Mouse (Mus musculus) MEL (cell line): ENCODE data around the gene BC003965.

Source experiments
- CHD1 ChIP-seq: IDR thresholded peaks from 2 replicates; pipeline ENCODE4 v1.6.1; 2012; ENCODE audit warnings: low read depth, mild to moderate bottlenecking, inconsistent platforms, low read length, improper control_type of control experiment
- CTCF ChIP-seq, 3 experiments: IDR thresholded peaks in 2 of 3; conservative IDR thresholded peaks in 1 of 3; 2 replicates each; pipeline ENCODE4 v1.5.1; 2011 to 2012; ENCODE audit warnings: low read length in 3 of 3, low read depth in 2 of 3, mild to moderate bottlenecking in 2 of 3, improper control_type of control experiment in 1 of 3, inconsistent platforms in 1 of 3, mixed read lengths in 1 of 3, moderate library complexity in 1 of 3; ENCODE audit not compliant: control insufficient read depth in 1 of 3, insufficient read depth in 1 of 3, poor library complexity in 1 of 3, severe bottlenecking in 1 of 3
- E2F4 ChIP-seq: IDR thresholded peaks from 2 replicates; pipeline ENCODE4 v1.6.1; 2011; ENCODE audit warnings: low read depth, low read length, improper control_type of control experiment, borderline replicate concordance
- GATA1 ChIP-seq: IDR thresholded peaks from 2 replicates; pipeline ENCODE4 v1.6.1; 2011; ENCODE audit warnings: low read depth, low read length, improper control_type of control experiment
- HCFC1 ChIP-seq: IDR thresholded peaks from 2 replicates; pipeline ENCODE4 v1.6.1; 2012; ENCODE audit warnings: low read depth, mild to moderate bottlenecking, inconsistent platforms, low read length, improper control_type of control experiment, moderate library complexity
- MXI1 ChIP-seq: IDR thresholded peaks from 2 replicates; pipeline ENCODE4 v1.6.1; 2011; ENCODE audit warnings: mild to moderate bottlenecking, low read depth, low read length, improper control_type of control experiment
- NRF1 ChIP-seq: IDR thresholded peaks from 2 replicates; pipeline ENCODE4 v1.6.1; 2014; ENCODE audit warnings: low read depth, mild to moderate bottlenecking, inconsistent platforms, low read length, improper control_type of control experiment, moderate library complexity; ENCODE audit not compliant: poor library complexity, insufficient read depth, severe bottlenecking
- POLR2A ChIP-seq, 2 experiments: IDR thresholded peaks; 2 replicates each; pipeline ENCODE4 v1.6.1; 2011 to 2012; ENCODE audit warnings: low read length in 2 of 2, mild to moderate bottlenecking in 2 of 2, control low read depth in 1 of 2, improper control_type of control experiment in 1 of 2, low read depth in 1 of 2, moderate library complexity in 1 of 2; ENCODE audit not compliant: control insufficient read depth in 1 of 2, insufficient read depth in 1 of 2, poor library complexity in 1 of 2
- ZC3H11A ChIP-seq: IDR thresholded peaks from 2 replicates; pipeline ENCODE4 v1.6.1; 2012; ENCODE audit warnings: low read depth, mild to moderate bottlenecking, inconsistent platforms, low read length, improper control_type of control experiment
- ZMIZ1 ChIP-seq: IDR thresholded peaks from 2 replicates; pipeline ENCODE4 v1.6.1; 2012; ENCODE audit warnings: low read depth, mild to moderate bottlenecking, inconsistent platforms, low read length, improper control_type of control experiment, moderate library complexity

GRCm38 (mm10) chr17:25235635-25236034, 51.3 kb downstream of the BC003965 start:
- no peak for TF ChIP-seq POLR2A (IDR thresholded peaks at IDR 0.05; ENCODE audit: control insufficient read depth in 1 of 2, insufficient read depth in 1 of 2, low read depth in 1 of 2, low read length in 2 of 2, poor library complexity in 1 of 2)
- no peak for TF ChIP-seq GATA1
- TF ChIP-seq NRF1: no peak
- no peak for TF ChIP-seq ZMIZ1
- TF ChIP-seq MXI1: no peak
- TF ChIP-seq ZC3H11A: no peak
- no peak for TF ChIP-seq CTCF (IDR thresholded peaks at IDR 0.05 in 2 of 3, conservative IDR thresholded peaks at IDR 0.05 in 1 of 3; ENCODE audit: control insufficient read depth in 1 of 3, insufficient read depth in 1 of 3, low read depth in 2 of 3, low read length in 3 of 3, poor library complexity in 1 of 3, severe bottlenecking in 1 of 3)
- no peak for TF ChIP-seq E2F4
- no peak for TF ChIP-seq HCFC1
- no peak for TF ChIP-seq CHD1
